Mouse (Mus musculus) spleen, adult 2 months (tissue): ENCODE measurements around the gene Cep164.

ENCODE experiments used
- CTCF ChIP-seq: fragments of 200-500 bp; IDR thresholded peaks from 2 replicates; pipeline ENCODE4 v1.5.1; 2011; ENCODE audit warnings: mild to moderate bottlenecking, inconsistent platforms; ENCODE audit not compliant: insufficient read depth, insufficient read length, insufficient replicate concordance; ENCODE audit errors: extremely low read depth
- POLR2A ChIP-seq: fragments of 200-500 bp; IDR thresholded peaks from 2 replicates; pipeline ENCODE4 v1.6.1; 2011; ENCODE audit warnings: low read depth, low read length, inconsistent platforms

GRCm38 (mm10) chr9:45803070-45803774 is 25.3 kb downstream of the Cep164 start:
- TF ChIP-seq CTCF, result no peak
- TF ChIP-seq POLR2A, result no peak
